Mouse (Mus musculus) lung, embryonic 14.5 days (tissue): ENCODE results near the gene Trim23. TPM values are rescaled to one million over a fixed set of nuclear protein-coding genes. Genes with fewer than 3 reads are reported as not detected.
"Not testable (repeated sequence)": the region's sequence is repeated elsewhere in the genome, so short reads cannot be mapped to it uniquely, and the experiment has no call there.

Experiments
- ATAC-seq: fragments of 200-750 bp; cut with Nextera tagmentation; 2 replicates; pipeline ENCODE4 v1.8.0; 2017; ENCODE audit warnings: mild to moderate bottlenecking, moderate TSS enrichment, moderate library complexity; ENCODE audit not compliant: insufficient read depth
- DNase-seq: peaks from one replicate; pipeline ENCODE4 v3.0.0-alpha.2; 2015
- H3K27ac ChIP-seq: fragments of 300-500 bp; sonication (generic); 2 replicates; pipeline ENCODE4 v1.5.1; 2014; ENCODE audit warnings: low read depth, mild to moderate bottlenecking, moderate library complexity
- H3K27me3 ChIP-seq: fragments of 300-500 bp; sonication (generic); 2 replicates; pipeline ENCODE4 v1.6.1; 2014; ENCODE audit warnings: low read length, control low read depth; ENCODE audit not compliant: insufficient read depth
- H3K36me3 ChIP-seq: fragments of 300-500 bp; sonication (generic); 2 replicates; pipeline ENCODE4 v1.6.1; 2014; ENCODE audit warnings: control low read depth; ENCODE audit not compliant: insufficient read depth
- H3K4me1 ChIP-seq: fragments of 300-500 bp; sonication (generic); 2 replicates; pipeline ENCODE4 v1.6.1; 2014; ENCODE audit warnings: antibody characterized with exemption, control low read depth; ENCODE audit not compliant: insufficient read depth
- H3K4me2 ChIP-seq: fragments of 300-500 bp; sonication (generic); 2 replicates; pipeline ENCODE4 v1.6.1; 2014; ENCODE audit warnings: mild to moderate bottlenecking
- H3K4me3 ChIP-seq: fragments of 300-500 bp; sonication (generic); 2 replicates; pipeline ENCODE4 v1.5.1; 2014; ENCODE audit warnings: low read depth, low read length
- H3K9ac ChIP-seq: fragments of 300-500 bp; sonication (generic); 2 replicates; pipeline ENCODE4 v1.6.1; 2014
- H3K9me3 ChIP-seq: fragments of 300-500 bp; sonication (generic); 2 replicates; pipeline ENCODE4 v1.6.1; 2016; ENCODE audit warnings: low read depth, low read length, control low read depth
- CTCF ChIP-seq: IDR thresholded peaks from 2 replicates; pipeline ENCODE4 v1.5.1; 2016; ENCODE audit warnings: antibody characterized with exemption, low read depth
- WGBS: fragments of 180-500 bp; shearing (Covaris S2); extraction: QIAGEN DNeasy Blood & Tissue Kit; methylation state at CpG from one replicate; pipeline ENCODE4 v1.1.7; 2014; 5-methylcytosine and 5-hydroxymethylcytosine counted together
- polyA plus RNA-seq: library from polyadenylated mRNA; unstranded; fragments of >200 nt; fragmentation: Nextera tagmentation; extraction: Ambion mirVana; gene quantifications from 2 replicates; pipeline ENCODE4 v1.2.1, GENCODE M21; 2014

Gene Trim23
- polyA plus RNA-seq, 1 experiment from 2014 or later: 19.2 TPM

DNA sequence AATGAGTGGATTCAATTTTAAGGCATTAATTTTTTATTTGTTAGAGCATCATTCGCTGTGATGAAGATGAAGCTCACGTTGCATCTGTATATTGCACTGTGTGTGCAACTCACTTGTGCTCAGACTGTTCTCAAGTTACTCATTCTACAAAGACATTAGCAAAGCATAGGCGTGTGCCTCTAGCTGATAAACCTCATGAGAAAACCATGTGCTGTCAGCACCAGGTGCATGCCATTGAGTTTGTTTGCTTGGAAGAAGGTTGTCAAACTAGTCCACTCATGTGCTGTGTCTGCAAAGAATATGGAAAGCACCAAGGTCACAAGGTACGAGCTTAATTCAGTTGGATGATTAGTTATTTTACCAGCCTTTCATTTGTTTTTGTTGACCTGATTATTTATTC, 8.8 kb downstream of the Trim23 start:
- H3K27ac ChIP-seq: no peak overlapping the region
- peaks cover 34% of the 10 kb centered on the region for H3K36me3 ChIP-seq
- DNase-seq (no peak), ATAC-seq (no peak)
- H3K4me1 ChIP-seq: no peaks in the 10 kb centered on the region
- WGBS: 78% methylated on average over 4 of the region's 4 CpGs
- H3K4me3 ChIP-seq: no peak overlapping the region
- no peak overlapping the region for H3K9ac ChIP-seq
- H3K9me3 ChIP-seq: no peaks in the 10 kb centered on the region
- TF ChIP-seq CTCF: no peak
- no peak overlapping the region for H3K4me2 ChIP-seq
- no peaks in the 10 kb centered on the region for H3K27me3 ChIP-seq

DNA sequence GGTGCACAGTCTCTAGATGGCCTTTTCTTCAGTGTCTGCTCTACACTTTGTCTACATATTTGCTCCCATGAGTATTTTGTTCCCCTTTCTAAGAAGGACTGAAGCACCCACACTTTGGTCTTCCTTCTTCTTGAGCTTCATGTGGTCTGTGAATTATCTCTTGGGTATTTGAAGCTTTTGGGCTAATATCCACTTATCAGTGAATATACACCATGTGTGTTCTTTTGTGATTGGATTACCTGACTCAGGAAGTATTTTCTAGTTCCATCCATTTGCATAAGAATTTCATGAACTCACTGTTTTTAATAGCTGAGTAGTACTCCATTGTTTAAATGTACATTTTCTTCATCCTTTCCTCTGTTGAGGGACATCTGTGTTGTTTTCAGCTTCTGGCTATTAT, 17.3 kb downstream of the Trim23 start:
- not testable (repeated sequence) for DNase-seq

DNA sequence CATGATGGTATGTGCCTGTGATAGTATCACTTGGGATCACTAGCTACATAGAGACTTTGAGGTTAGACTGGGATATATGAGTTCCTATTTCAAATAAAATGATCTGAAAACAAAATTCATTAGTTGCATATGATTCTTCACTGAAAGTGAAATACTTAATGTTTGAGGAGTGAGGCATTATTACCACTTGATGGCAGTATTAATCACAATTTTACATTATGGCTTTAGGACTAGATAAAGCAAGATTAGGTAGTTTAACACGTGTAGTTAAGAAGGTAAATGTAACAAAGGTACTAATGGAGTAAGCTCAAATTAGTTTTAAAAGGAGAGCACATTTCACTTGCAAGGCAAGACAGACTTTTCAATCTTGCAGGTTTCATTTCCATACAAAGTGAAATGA, 25.7 kb downstream of the Trim23 start:
- peaks cover 47% of the 10 kb centered on the region for H3K36me3 ChIP-seq
- no peaks in the 10 kb centered on the region for H3K9me3 ChIP-seq
- peak; percentile 19 for DNase-seq
- TF ChIP-seq CTCF: no peak; the same call in 1 of the 2 replicates
- 53% methylated on average over 1 of the region's 1 CpGs for WGBS
- no peak overlapping the region for H3K4me2 ChIP-seq
- no peak overlapping the region for H3K9ac ChIP-seq
- no peaks in the 10 kb centered on the region for H3K4me1 ChIP-seq
- H3K4me3 ChIP-seq: no peak overlapping the region
- ATAC-seq: no peak
- H3K27ac ChIP-seq: no peak overlapping the region
- no peaks in the 10 kb centered on the region for H3K27me3 ChIP-seq

More for the DNA sequence above, 17.3 kb downstream of the Trim23 start:
- H3K9me3 ChIP-seq, H3K27ac ChIP-seq, H3K4me3 ChIP-seq, H3K4me1 ChIP-seq, ATAC-seq, H3K27me3 ChIP-seq, H3K4me2 ChIP-seq, H3K9ac ChIP-seq: not testable (repeated sequence)
- peaks cover 38% of the 10 kb centered on the region for H3K36me3 ChIP-seq

DNA sequence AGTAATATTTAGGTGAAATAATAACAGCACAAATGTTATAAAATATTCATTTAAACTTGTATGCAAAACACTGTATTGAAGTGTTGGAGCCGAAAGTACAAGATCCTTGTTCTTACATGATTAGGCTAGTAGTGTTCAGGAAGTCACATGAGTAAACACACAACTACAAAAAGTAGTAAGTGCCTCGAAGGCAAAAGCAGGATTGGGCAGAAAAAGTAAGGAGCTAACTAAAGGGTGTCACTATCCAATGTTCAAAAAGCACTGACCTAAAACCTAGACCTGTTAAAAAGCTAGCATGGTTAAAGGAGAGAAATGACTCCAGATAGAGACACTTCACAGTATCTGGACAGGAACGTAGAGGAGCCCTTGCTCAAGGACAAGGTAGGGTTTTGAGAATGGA, 48.9 kb downstream of the Trim23 start:
- no peak overlapping the region for H3K27ac ChIP-seq
- peak overlapping the region; percentile 81 for H3K4me2 ChIP-seq
- no peak for DNase-seq

DNA sequence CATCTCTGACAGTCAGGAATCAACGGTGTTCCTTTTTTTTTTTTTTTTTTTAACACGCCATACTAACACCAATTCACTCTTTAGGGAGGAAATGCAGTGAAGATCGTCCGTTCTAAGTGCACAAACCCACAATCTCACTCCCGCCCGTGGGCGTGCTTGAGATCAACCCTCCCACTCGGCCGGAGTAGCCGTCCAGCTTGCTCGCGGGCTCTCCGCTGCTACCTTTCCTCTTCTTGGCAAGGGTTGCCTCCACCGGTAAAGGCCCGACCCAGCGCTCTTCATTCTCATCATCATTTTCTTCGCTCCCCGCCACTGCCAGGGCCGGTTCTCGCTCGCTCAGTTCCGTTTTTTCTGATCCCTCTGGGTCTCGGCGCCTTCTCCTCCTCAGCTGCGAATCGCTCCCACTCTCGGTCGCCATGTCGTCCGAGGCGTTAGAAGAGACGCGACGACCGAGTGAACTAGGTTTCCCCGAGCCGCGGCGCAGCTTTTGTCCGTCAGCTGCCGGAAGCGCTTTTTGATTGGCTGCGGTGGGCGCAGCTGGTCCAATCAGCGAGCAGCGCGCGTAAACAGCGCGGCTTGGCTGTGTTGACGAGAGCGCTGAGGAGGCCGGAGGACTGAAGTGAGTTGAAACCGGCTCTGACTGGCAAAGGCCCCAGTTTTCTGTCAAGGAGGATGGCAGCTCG, 49.9 kb downstream of the Trim23 start, which contains the start of the genes Cenpk and Ppwd1:
TSS of gene Cenpk (plus strand) at position 228 of the 683 bp plus-strand sequence.
TSS of gene Ppwd1 (minus strand) at position 460 of the 683 bp plus-strand sequence.
- Histone ChIP-seq H3K9ac (peak within 1 kb of the TSS; percentile 91), H3K9me3 (no peaks in the 10 kb centered on the region), H3K27ac (peak within 1 kb of the TSS; percentile 92), H3K27me3 (no peaks in the 10 kb centered on the region), H3K4me1 (no peaks in the 10 kb centered on the region; the same call in 1 of the 2 replicates), H3K36me3 (peaks cover 8% of the 10 kb centered on the region), H3K4me2 (peak within 1 kb of the TSS; percentile 81), H3K4me3 (peak within 1 kb of the TSS; percentile 75)
- peak; percentile 100 for ATAC-seq
- TF ChIP-seq CTCF: no peak
- peak; percentile 99 for DNase-seq
- WGBS: under 1% methylated on average over 55 of the region's 55 CpGs

More for the DNA sequence above, 48.9 kb downstream of the Trim23 start:
- ATAC-seq: no peak
- no peak for TF ChIP-seq CTCF
- H3K9me3 ChIP-seq: no peaks in the 10 kb centered on the region
- peak overlapping the region; percentile 91 for H3K9ac ChIP-seq
- H3K4me1 ChIP-seq: no peaks in the 10 kb centered on the region; the same call in 1 of the 2 replicates
- WGBS: 47% methylated on average over 3 of the region's 3 CpGs
- H3K36me3 ChIP-seq: no peaks in the 10 kb centered on the region
- H3K4me3 ChIP-seq: peak overlapping the region; percentile 75
- H3K27me3 ChIP-seq: no peaks in the 10 kb centered on the region

DNA sequence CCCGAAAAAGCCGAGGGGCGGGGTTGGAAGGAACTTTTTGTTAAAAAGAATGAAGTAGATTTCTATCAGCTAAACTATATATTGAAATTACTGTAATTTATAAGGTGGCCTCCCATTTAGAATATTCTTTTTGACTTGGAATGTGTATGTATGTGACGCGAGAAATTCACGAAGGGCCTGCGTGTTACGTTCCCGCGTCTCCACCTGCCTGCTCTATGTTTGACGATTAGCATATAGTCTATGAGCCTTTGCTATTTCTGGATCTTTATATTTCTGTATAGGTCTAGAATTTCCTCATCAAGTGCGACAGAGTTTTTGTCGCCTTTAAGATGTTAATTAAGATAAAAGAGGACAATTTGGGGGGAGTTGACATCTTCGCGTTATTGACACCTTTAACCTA, 50.6 kb downstream of the Trim23 start:
- no peaks in the 10 kb centered on the region for H3K9me3 ChIP-seq
- DNase-seq: peak; percentile 56
- H3K27ac ChIP-seq: peak overlapping the region; percentile 78
- H3K9ac ChIP-seq: peak overlapping the region; percentile 91
- ATAC-seq: peak; percentile 50
- H3K4me2 ChIP-seq: peak overlapping the region; percentile 81
- peak overlapping the region; percentile 75 for H3K4me3 ChIP-seq
- no peaks in the 10 kb centered on the region for H3K27me3 ChIP-seq
- no peaks in the 10 kb centered on the region; the same call in 1 of the 2 replicates for H3K4me1 ChIP-seq
- peaks cover 8% of the 10 kb centered on the region for H3K36me3 ChIP-seq
- 5% methylated on average over 15 of the region's 15 CpGs for WGBS
- no peak for TF ChIP-seq CTCF

Other genes with a start within 250 kb of the Trim23 start
- gene Nln, start 69.2 kb upstream of the Trim23 start, polyA plus RNA-seq: 23.3 and 24.8 TPM in 2 replicates
- gene Sgtb, start 69.1 kb upstream of the Trim23 start, polyA plus RNA-seq: 5.5 and 6.3 TPM in 2 replicates
- 65.5 and 66.5 TPM in 2 replicates for gene Trappc13, start 328 bp upstream of the Trim23 start, polyA plus RNA-seq
- gene Cenpk, start 49.8 kb downstream of the Trim23 start, polyA plus RNA-seq: 78.6 and 89.4 TPM in 2 replicates
- 17.8 and 17.9 TPM in 2 replicates for gene Ppwd1, start 50.0 kb downstream of the Trim23 start, polyA plus RNA-seq
- 4.5 and 5.9 TPM in 2 replicates for gene Adamts6, start 109.0 kb downstream of the Trim23 start, polyA plus RNA-seq